Mouse (Mus musculus) kidney, embryonic 14.5 days (tissue): Measurements from ENCODE around the gene Sass6. TPM values are rescaled to one million over a fixed set of nuclear protein-coding genes. Genes with fewer than 3 reads are reported as not detected.
"Not testable (repeated sequence)": the region's sequence is repeated elsewhere in the genome, so short reads cannot be mapped to it uniquely, and the experiment has no call there.

Experiments
- ATAC-seq: fragments of 200-750 bp; cut with Nextera tagmentation; 2 replicates; pipeline ENCODE4 v1.8.0; 2017; ENCODE audit warnings: moderate number of reproducible peaks, mild to moderate bottlenecking, moderate TSS enrichment, moderate library complexity; ENCODE audit not compliant: low FRiP score, low TSS enrichment
- H3K27ac ChIP-seq: fragments of 300-500 bp; sonication (generic); 2 replicates; pipeline ENCODE4 v1.5.1; 2014; ENCODE audit warnings: low read depth, mild to moderate bottlenecking, low read length, moderate library complexity, mixed read lengths
- H3K27me3 ChIP-seq: fragments of 300-500 bp; sonication (generic); 2 replicates; pipeline ENCODE4 v1.6.1; 2014; ENCODE audit warnings: mild to moderate bottlenecking, low read length; ENCODE audit not compliant: control insufficient read depth, insufficient read depth
- H3K36me3 ChIP-seq: fragments of 300-500 bp; sonication (generic); 2 replicates; pipeline ENCODE4 v1.6.1; 2014; ENCODE audit warnings: low read length, mixed read lengths; ENCODE audit not compliant: control insufficient read depth, insufficient read depth
- H3K4me1 ChIP-seq: fragments of 300-500 bp; sonication (generic); 2 replicates; pipeline ENCODE4 v1.6.1; 2014; ENCODE audit warnings: low read length, mixed read lengths; ENCODE audit not compliant: control insufficient read depth, insufficient read depth
- H3K4me2 ChIP-seq: fragments of 300-500 bp; sonication (generic); replicated peaks from 2 replicates; pipeline ENCODE4 v1.6.1; 2014; ENCODE audit warnings: low read depth, mild to moderate bottlenecking, low read length
- H3K4me3 ChIP-seq: fragments of 300-500 bp; sonication (generic); 2 replicates; pipeline ENCODE4 v1.5.1; 2014; ENCODE audit warnings: mild to moderate bottlenecking, low read length
- H3K9ac ChIP-seq: fragments of 300-500 bp; sonication (generic); 2 replicates; pipeline ENCODE4 v1.6.1; 2014; ENCODE audit warnings: low read depth, mild to moderate bottlenecking, low read length, moderate library complexity
- H3K9me3 ChIP-seq: fragments of 300-500 bp; sonication (generic); 2 replicates; pipeline ENCODE4 v1.6.1; 2016; ENCODE audit warnings: low read length; ENCODE audit not compliant: control insufficient read depth
- WGBS: fragments of 180-500 bp; shearing (Covaris S2); extraction: QIAGEN DNeasy Blood & Tissue Kit; methylation state at CpG from one replicate; pipeline ENCODE4 v1.1.7; 2014; 5-methylcytosine and 5-hydroxymethylcytosine counted together
- polyA plus RNA-seq: library from polyadenylated mRNA; unstranded; fragments of >200 nt; fragmentation: Nextera tagmentation; extraction: Ambion mirVana; gene quantifications from 2 replicates; pipeline ENCODE4 v1.2.1, GENCODE M21; 2014

The Sass6 gene
- polyA plus RNA-seq, 1 experiment from 2014 or later = 30.8 TPM

- H3K4me2 ChIP-seq, H3K9ac ChIP-seq, H3K4me3 ChIP-seq, ATAC-seq, H3K27me3 ChIP-seq, H3K36me3 ChIP-seq, H3K27ac ChIP-seq, H3K4me1 ChIP-seq, H3K9me3 ChIP-seq: not testable (repeated sequence)
- WGBS = 95% methylated on average over 11 of the region's 11 CpGs
Observed at GRCm38 (mm10) chr3:116654051-116654450, 59.3 kb downstream of the Sass6 start.

- WGBS = 74% methylated on average over 7 of the region's 7 CpGs
- no peak overlapping the region for H3K4me2 ChIP-seq
Observed at GRCm38 (mm10) chr3:116656184-116656965, 61.6 kb downstream of the Sass6 start.

GRCm38 (mm10) chr3:116658928-116659565 lies 64.3 kb downstream of the Sass6 start:
- no peak overlapping the region for H3K4me2 ChIP-seq
- no peak overlapping the region for H3K4me3 ChIP-seq
- no peak for ATAC-seq
- H3K36me3 ChIP-seq = no peaks in the 10 kb centered on the region
- WGBS = 76% methylated on average over 15 of the region's 15 CpGs
- H3K9me3 ChIP-seq = no peaks in the 10 kb centered on the region
- H3K27me3 ChIP-seq = no peaks in the 10 kb centered on the region
- H3K9ac ChIP-seq = no peak overlapping the region
- peaks cover 15% of the 10 kb centered on the region for H3K4me1 ChIP-seq
- H3K27ac ChIP-seq = no peak overlapping the region

More at GRCm38 (mm10) chr3:116656184-116656965, 61.6 kb downstream of the Sass6 start:
- no peak overlapping the region for H3K4me3 ChIP-seq
- H3K27ac ChIP-seq = no peak overlapping the region
- no peaks in the 10 kb centered on the region for H3K9me3 ChIP-seq
- no peaks in the 10 kb centered on the region for H3K36me3 ChIP-seq
- ATAC-seq = no peak
- H3K4me1 ChIP-seq = peaks cover 15% of the 10 kb centered on the region
- no peak overlapping the region for H3K9ac ChIP-seq
- no peaks in the 10 kb centered on the region for H3K27me3 ChIP-seq

GRCm38 (mm10) chr3:116659856-116660430 lies 65.2 kb downstream of the Sass6 start:
- Histone ChIP-seq H3K9ac (no peak overlapping the region), H3K4me3 (no peak overlapping the region), H3K27ac (no peak overlapping the region), H3K9me3 (no peaks in the 10 kb centered on the region), H3K4me1 (peaks cover 15% of the 10 kb centered on the region), H3K27me3 (no peaks in the 10 kb centered on the region), H3K36me3 (no peaks in the 10 kb centered on the region), H3K4me2 (no peak overlapping the region)
- ATAC-seq = no peak
- WGBS = 80% methylated on average over 13 of the region's 13 CpGs

- Histone ChIP-seq H3K9me3 (no peaks in the 10 kb centered on the region), H3K4me1 (peaks cover 15% of the 10 kb centered on the region), H3K27me3 (no peaks in the 10 kb centered on the region), H3K4me2 (peak overlapping the region; percentile 54), H3K9ac (peak overlapping the region; percentile 99), H3K4me3 (peak overlapping the region; percentile 98), H3K36me3 (no peaks in the 10 kb centered on the region), H3K27ac (peak overlapping the region; percentile 94)
- WGBS = 4% methylated on average over 16 of the region's 16 CpGs
- no peak for ATAC-seq
Observed at GRCm38 (mm10) chr3:116661288-116661869, 66.6 kb downstream of the Sass6 start.

GRCm38 (mm10) chr3:116661870-116662414 lies 67.2 kb downstream of the Sass6 start:
- Histone ChIP-seq H3K4me1 (peaks cover 15% of the 10 kb centered on the region), H3K9me3 (no peaks in the 10 kb centered on the region), H3K4me2 (peak overlapping the region; percentile 54), H3K36me3 (no peaks in the 10 kb centered on the region), H3K4me3 (peak overlapping the region; percentile 98), H3K9ac (peak overlapping the region; percentile 99), H3K27ac (peak overlapping the region; percentile 94), H3K27me3 (no peaks in the 10 kb centered on the region)
- WGBS = under 1% methylated on average over 59 of the region's 68 CpGs
- peak; percentile 88 for ATAC-seq

- H3K9me3 ChIP-seq = no peaks in the 10 kb centered on the region
- peak within 1 kb of the TSS; percentile 54 for H3K4me2 ChIP-seq
- under 1% methylated on average over 39 of the region's 39 CpGs for WGBS
- no peaks in the 10 kb centered on the region; the same call in 1 of the 2 replicates for H3K36me3 ChIP-seq
- no peaks in the 10 kb centered on the region for H3K27me3 ChIP-seq
- peak within 1 kb of the TSS; percentile 94 for H3K27ac ChIP-seq
- peak within 1 kb of the TSS; percentile 98 for H3K4me3 ChIP-seq
- peak within 1 kb of the TSS; percentile 99 for H3K9ac ChIP-seq
- peak; percentile 99 for ATAC-seq
- peaks cover 15% of the 10 kb centered on the region for H3K4me1 ChIP-seq
Observed at GRCm38 (mm10) chr3:116662463-116662863, 67.7 kb downstream of the Sass6 start, which contains the start of gene Mfsd14a. TSS of gene Mfsd14a (minus strand) at chr3:116662677.

- not testable (repeated sequence) for H3K9ac ChIP-seq, ATAC-seq, H3K27ac ChIP-seq, H3K9me3 ChIP-seq, H3K4me2 ChIP-seq, H3K4me3 ChIP-seq, H3K36me3 ChIP-seq, H3K27me3 ChIP-seq
- WGBS = 92% methylated on average over 9 of the region's 9 CpGs
- H3K4me1 ChIP-seq = peaks cover 15% of the 10 kb centered on the region
Observed at GRCm38 (mm10) chr3:116664281-116664680, 69.5 kb downstream of the Sass6 start.
